Mouse (Mus musculus) ovary, postnatal 36 days (tissue): ENCODE data around the gene Dennd4a.
A peak's percentile ranks its signal among the peaks of the same experiment; 100 is the strongest.

Source experiments
- DNase-seq: peaks from one replicate; pipeline ENCODE4 v3.0.0; 2022; ENCODE audit warnings: low spot score, mixed read lengths

Gene Dennd4a

DNA sequence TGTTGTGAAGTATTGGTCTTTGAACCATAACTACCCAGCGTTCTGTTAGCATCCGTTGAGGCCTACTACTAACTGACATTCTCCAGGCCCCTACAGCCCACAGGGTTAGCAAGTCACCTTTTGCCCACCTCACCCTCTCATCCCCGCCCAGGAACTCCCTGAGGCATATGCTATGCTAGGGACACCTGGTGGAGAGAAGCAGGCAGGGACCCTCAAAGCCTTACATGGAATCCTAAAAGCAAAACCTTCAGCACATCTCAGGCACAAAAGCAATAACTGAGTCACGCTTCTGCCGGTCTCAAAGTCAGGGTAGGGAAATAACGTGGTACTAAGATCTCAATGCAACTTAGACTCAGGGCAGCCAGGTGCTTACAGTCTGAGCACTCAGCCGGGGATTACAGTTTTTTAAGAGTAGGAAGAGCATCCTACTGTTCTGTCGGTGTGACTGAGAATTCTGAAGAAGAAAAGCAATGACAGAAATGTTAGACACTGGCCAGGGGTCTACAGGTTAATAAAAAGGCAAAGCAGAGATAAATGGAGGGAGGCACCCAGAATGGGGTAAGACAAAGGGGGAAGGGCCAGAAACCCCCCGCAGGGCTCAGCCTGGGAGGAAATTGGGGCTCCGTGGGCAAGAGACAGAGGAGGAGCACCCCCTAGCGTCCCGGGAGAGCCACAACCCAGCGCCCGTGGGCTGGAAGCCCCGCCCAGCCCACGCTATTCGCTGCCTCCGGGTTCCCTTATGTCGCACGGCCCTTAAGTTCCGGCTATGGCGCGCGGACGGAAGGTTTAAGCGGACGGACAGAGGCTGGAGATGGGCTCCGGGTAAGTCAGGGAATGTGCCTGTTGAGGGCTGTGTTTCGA is 149.2 kb downstream of the Dennd4a start, which contains the start of gene Ints14:
Ints14 (plus strand) TSS at position 789 of the 861 bp plus-strand sequence.
- DNase-seq = peak; percentile 97

DNA sequence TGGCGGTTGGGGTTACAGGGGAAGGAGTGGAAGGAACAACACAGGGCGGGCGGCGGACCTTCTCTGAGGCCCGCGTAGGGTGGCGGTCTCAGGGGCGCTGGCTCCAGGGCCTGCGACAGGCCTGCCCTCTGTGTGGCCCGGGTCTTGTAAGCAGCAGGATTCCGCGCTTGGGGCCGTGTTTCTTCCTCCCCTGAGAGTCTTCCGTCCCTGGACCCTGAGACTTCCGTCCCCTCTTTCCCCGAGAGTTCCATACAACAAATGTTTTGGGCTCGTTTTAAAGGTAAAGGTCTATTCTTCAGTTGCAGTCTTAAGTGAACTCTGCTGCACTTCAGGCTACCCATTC is 149.8 kb downstream of the Dennd4a start:
- DNase-seq = no peak
